Mouse (Mus musculus) frontal cortex, postnatal 36 days (tissue): ENCODE measurements around the gene Riox1.
A peak's percentile ranks its signal among the peaks of the same experiment; 100 is the strongest.
"Not testable (repeated sequence)": the region's sequence is repeated elsewhere in the genome, so short reads cannot be mapped to it uniquely, and the experiment has no call there.

Source experiments
- DNase-seq, 2 experiments: peaks; one replicate each; pipeline ENCODE4 v3.0.0; 2022; ENCODE audit warnings: low spot score in 2 of 2

The Riox1 gene

DNA sequence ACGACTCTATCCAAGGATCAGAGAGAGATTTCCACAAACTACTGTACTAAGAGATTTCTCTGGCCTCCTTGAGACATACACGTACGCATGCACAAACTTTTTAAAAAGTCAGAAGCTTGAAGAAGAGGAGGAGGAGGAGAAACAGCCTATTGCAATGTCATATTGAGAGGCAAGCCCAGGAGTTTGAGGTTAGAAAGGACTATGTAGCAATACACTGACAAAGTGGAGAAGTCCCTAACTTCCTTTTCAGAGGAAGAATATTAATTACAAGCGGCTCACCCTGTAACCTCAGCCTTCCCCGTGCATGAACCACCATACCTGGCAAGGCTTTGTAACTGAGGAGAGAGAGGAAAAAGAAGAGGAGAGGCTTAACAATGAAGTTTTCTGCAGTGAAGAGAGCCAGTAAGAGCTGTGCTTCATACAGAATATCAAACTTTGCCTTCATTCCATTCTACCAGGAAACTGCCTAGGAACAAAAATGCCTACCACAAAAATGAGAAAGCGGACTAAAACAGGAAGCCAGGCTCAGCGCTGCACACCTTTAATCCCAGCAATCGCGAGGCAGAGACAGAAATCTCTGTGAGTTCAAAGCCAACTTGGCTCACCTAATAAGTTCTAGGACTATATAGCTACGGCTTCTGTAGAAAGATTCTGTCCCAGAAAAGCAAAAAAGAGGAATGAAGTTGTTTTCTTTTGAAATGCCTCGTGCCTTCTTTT, 474 bp upstream of the Riox1 start:
- DNase-seq = no peak

DNA sequence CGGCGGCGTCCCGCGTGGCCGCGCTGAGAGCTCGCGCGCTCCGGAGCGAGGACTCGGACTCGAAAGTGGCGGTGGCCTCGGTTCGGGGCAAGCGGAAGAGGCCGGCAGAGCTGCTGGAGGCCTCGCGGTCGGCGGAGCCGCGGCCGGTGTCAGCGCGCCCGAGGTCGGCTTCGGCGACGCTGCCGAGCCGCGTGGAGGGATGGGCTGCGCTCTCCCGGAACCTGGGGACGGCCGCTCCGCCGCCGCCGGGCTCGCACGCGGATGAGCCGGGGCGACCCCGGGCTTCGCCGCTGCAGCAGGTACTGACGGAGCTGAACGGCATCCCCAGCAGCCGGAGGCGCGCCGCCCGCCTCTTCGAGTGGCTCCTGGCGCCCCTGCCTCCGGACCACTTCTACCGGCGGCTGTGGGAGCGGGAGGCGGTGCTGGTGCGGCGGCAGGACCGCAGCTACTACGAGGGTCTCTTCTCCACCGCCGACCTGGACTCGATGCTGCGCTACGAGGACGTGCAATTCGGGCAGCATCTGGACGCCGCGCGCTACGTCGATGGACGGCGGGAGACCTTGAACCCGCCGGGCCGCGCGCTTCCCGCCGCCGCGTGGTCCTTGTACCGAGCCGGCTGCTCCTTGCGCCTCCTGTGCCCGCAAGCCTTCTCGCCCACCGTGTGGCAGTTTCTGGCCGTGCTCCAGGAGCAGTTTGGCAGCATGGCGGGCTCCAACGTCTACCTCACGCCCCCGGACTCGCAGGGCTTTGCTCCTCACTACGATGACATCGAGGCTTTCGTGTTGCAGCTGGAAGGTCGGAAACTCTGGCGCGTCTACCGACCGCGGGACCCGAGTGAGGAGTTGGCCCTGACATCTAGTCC, 663 bp downstream of the Riox1 start:
- DNase-seq = peak; percentile 56 to 66

DNA sequence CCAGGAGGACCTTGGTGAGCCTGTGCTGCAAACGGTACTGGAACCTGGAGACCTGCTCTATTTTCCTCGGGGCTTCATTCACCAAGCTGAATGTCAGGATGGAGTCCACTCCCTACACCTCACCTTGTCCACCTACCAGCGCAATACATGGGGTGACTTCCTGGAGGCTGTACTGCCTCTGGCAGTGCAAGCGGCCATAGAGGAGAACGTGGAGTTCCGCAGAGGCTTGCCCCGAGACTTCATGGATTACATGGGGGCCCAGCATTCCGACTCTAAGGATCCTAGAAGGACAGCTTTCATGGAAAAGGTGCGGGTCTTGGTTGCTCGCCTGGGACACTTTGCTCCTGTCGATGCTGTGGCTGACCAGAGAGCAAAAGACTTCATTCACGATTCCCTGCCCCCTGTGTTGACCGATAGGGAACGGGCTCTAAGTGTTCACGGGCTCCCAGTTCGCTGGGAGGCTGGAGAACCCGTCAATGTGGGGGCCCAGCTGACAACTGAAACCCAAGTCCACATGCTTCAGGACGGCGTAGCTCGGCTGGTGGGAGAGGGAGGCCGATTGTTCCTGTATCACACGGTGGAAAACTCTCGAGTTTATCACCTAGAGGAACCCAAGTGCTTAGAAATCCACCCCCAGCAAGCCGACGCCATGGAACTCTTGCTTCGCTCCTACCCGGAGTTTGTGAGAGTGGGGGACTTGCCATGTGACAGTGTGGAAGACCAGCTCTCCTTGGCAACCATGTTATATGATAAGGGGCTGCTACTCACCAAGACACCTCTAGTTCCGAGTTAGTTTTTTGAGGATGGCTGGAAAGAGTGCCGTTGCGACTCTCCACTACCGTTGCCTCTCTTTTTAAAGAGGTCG, 1.5 kb downstream of the Riox1 start:
- no peak for DNase-seq

DNA sequence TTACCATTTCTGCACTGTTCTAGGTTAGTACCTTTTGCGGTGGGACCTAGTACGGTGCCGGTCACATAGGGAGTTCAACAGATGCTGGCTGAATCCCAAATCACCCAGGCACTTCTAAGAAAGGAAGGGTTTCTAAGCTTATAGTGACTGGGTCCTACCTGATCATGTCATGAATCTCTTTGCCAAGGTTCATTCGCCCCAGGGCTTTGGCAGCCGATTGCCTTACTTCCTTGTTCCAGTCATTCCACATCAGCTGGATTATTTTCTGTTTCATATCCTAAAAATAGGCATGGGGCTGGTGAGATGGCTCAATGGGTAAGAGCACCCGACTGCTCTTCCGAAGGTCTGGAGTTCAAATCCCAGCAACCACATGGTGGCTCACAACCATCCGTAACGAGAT, 7.9 kb downstream of the Riox1 start:
- DNase-seq = no peak

DNA sequence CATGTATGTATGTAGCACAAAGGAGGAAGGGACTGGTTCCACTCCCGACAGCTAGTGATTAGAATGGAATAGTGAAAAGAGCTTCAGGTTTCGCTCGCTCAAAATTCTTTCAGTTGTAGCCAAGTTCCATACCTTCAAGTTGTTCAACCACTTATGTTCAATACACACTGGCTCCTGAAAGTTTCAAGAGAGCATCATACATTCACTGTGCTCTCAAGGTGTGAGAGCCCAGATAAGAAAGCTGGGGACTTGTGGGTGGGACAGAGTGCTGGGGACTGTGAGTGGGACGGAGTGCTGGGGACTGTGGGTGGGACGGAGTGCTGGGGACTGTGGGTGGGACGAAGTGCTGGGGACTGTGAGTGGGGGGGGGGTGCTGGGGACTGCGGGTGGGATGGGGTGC, 14.8 kb downstream of the Riox1 start:
- no peak for DNase-seq

DNA sequence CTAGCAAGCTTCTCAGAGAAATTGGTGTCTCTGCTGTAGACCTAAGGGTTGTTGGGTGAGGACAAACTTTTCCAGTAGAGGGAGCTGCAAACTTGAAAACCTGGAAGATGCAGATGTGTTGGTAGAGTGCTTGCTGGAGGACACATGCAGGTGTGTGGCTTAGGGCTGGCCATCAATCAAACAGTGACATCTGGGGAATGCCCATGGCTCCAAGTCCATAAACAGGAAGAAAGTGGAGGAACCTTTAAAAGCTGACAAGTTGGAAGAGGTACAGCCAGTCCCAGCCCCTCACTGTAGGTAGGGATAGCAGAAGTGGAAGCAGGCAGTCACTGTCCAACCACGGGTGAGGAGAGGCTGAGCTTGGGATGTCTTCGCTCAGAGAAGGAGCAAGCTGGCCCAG, 21.7 kb downstream of the Riox1 start:
- peak; percentile 47 to 70 for DNase-seq

DNA sequence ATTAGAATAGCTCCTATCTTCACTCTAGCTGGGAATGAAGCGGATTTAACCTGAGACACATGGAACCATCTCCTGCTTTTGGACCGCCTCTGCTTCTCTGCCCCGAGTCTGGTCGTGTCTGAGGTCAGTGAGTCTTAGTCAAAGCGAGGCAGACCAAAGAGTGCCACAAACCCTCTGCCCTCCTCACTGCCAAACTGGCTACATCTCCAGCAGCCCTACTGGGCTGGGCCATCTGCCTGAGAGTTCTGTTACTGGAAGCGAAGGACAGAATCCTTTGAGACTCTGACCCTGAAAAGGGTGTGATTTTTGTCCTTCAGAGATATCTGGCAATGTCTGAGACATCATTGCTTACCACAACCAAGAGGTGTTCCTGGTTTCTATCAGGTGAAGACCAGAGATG, 28.5 kb downstream of the Riox1 start:
- no peak for DNase-seq

DNA sequence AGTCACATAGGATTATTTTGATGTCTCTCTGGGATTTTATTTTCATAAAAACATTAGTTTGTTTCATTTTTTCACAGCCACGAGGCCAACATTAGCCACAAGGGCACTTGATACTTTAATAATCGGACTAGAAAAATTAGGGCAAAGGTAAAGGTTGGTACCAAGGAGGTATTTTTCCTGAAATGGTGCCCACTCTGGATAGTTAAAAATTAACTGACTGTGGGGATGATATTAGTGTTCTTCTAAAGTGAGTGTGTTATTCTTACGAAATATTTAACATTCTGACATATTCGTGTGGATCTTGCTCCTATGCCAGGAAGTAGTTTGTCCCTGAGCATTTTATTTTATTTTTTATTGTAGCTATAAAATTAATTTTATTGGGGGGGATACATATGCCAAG, 31.2 kb downstream of the Riox1 start:
- no peak for DNase-seq

DNA sequence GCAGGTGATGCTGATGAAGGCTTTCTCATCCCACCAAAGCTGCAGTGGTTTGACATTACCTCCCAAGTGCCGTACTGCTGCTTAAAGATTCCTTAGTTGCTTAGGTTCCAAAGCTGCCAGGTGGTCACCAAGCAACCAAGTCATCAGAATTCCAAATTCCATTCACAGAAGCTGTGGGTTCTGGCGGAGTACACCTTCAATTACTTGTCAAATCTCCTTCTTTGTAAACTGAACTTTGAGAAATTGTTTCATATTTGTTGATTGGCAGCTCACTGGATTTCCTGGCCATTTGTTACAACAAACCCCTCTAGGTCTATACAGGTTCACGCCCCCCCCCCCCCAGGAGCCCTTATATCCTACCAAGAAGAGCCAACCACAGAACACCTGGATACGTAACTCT, 34.3 kb downstream of the Riox1 start, which contains the start of gene Heatr4:
Gene Heatr4 (minus strand): TSS at position 101 of the 400 bp plus-strand sequence.
- DNase-seq = no peak

DNA sequence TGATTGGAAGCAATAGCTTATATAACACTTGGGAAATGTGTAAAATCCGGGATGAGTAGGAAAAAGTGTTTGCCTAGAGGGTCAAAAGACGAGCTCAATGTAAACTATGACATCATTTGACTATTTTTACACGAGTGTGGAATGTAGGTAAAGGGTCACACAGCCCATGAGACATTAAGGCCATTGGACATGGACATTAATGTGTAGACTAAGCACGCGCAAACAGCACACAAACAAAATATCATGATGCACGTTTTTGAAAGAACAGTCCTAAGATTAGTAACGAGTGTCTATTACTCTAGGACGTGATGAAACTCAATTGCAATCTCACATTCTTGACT, 36.8 kb downstream of the Riox1 start:
- DNase-seq = no peak

DNA sequence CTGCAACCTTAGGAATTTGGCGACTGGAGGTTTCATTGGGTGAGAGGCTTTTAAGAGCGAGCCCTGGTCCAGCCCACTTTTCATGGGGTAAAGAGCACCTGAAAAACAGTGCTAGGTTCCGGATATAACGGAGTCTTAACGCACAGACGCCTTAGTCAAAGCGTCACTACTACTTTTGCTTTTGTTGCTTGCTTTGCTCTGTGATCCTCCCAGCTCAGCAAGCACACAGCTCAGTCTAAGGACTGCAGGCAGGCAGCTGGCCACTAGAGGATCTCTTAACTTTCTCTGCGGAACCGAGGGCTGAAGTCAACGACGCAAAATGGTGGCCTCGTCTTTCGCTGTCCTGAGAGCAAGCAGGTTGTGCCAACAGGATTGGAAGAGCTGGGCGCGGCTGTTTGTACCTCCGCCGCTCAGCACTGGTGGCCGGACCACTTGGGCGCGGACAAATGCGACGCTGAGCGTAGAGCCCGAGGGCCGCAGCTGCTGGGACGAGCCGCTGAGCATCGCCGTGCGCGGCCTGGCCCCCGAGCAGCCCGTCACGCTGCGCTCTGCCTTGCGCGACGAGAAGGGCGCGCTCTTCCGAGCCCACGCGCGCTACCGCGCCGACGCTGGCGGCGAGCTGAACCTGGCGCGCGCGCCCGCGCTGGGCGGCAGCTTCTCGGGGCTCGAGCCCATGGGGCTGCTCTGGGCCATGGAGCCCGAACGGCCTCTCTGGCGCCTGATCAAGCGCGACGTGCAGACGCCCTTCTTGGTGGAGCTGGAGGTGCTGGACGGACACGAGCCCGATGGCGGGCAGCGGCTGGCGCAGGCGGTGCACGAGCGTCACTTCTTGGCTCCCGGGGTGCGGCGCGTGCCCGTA, 37.4 kb downstream of the Riox1 start, which contains the start of gene Acot2:
Gene Acot2 (plus strand): TSS at position 279 of the 859 bp plus-strand sequence.
- DNase-seq = peak; percentile 77 to 85

DNA sequence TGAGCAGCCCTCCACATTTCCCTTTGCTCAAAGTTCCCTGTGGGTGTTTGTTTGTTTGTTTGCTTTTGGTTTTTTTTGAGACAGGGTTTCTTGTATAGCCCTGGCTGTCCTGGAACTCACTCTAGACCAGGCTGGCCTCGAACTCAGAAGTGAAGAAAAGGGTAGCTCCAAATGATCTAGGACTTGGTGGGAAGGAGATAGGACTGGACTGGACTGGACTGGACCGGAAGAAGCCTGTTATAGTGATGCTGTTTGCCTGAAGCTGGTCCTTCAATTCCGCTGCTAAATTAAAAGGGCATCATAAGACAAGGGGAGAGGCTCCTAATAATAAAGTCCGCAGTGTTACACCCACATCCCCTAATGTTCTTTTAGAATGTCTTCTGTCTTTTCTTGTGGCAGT, 38.1 kb downstream of the Riox1 start:
- no peak for DNase-seq

DNA sequence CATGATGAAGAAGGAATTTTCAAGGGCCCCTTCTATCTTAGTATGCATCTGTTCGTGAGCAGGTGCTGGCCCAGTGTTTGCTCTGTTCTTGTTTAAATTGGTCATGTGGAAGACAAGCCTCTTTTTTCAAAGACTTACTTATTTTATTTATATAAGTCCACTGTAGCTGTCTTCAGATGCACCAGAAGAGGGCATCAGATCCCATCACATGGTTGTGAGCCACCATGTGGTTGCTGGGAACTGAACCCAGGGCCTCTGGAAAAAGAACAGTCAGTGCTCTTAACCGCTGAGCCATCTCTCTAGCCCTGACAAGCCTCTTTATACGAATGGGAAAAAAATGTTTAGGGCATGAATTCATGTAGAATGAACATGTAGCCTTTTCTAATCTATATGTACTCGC, 39.0 kb downstream of the Riox1 start:
- DNase-seq = no peak

DNA sequence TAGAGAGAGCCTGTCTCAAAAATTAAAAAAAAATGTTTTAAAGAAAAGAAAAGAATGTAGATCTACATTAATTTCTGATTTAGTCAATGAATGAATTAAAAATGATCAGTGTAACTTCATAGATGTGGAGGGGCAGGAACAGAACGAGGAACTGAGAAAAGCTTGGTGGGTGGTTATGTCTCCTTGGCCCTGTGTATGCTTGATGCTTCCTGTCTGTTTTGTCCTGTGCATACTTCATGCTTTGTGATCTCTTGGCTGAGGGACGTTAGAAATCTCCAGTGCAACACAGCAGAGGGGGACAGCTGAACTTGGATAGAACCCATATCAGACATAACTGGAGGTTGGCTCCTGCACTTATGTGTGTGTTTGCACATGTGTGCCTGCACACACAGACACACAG, 46.8 kb downstream of the Riox1 start:
- DNase-seq = no peak

DNA sequence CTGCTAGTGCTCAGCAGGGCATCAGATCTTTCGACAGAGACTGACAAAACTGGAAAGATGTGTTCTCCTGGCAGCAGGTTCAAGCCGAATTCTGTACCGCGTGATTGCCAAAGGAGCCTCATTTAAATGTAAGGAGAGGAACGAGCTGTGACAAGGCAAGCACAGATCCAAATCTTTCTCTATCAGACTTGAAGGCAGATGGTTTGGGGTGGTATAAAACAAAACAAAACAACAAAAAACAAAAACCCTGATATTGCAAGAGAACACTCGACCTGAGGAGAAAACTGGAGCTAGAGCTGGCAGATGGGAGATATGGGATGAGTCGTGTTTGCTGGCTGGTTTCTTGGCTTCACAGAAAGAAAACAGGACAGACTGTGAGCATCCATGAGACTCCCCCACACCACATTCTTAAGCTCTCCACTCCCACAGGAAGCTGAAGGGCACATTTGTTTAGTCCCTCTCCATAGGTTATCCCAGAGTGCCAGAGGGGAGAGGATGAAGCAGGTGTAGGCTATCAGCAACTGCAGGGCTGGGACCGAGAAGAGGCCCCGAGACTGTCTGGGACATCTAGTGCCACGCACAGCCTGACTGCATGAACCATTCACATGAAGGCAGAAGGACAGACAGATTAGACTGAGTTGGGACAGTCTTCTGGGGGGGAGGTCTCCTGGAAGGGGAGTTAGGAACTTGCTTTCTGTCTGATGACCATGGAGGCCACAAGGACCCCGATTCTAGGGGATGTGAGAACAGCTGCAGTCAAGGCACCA, 48.1 kb downstream of the Riox1 start:
- DNase-seq = peak; percentile 25 to 31

DNA sequence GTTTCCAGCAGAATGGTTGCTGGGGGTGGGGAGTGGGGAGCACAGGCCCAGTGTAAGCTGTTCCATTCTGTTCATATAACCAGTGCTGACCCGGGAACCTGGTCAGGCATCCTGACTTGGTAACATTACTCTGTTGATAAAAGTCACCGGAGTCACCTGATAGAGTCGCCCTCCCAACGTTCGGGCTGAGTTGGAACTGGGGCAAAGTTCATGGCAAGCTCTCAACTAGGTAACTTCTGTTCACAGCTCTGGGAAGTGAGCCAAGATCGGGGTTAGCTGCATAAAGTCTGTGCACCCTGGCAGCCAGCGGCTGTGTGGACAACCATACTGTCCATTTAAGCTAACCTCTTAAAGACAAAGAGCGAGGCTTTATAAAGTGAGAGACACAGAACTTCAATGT, 48.8 kb downstream of the Riox1 start:
- not testable (repeated sequence) for DNase-seq

DNA sequence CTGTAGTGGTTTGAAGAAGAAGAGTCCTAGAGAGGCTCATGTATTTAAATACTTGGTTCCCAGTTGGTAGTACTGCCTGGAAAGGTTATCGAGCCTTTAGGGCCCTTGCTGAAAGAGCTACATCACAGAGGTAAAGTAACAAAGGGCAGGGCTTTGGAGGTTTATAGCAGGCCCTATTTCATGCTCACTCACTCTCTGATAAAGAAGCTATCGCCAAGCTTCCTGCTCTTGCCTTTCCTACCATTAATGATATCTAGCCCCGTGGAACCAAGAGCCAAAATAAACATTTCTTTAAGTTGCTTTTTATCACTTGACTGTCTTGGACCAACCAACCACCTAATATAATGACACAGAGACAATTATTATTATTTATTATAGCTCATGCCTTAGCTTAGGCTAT, 50.0 kb downstream of the Riox1 start:
- no peak for DNase-seq
